Mouse (Mus musculus): Measurements from ENCODE around the gene Arhgef2.

DNA sequence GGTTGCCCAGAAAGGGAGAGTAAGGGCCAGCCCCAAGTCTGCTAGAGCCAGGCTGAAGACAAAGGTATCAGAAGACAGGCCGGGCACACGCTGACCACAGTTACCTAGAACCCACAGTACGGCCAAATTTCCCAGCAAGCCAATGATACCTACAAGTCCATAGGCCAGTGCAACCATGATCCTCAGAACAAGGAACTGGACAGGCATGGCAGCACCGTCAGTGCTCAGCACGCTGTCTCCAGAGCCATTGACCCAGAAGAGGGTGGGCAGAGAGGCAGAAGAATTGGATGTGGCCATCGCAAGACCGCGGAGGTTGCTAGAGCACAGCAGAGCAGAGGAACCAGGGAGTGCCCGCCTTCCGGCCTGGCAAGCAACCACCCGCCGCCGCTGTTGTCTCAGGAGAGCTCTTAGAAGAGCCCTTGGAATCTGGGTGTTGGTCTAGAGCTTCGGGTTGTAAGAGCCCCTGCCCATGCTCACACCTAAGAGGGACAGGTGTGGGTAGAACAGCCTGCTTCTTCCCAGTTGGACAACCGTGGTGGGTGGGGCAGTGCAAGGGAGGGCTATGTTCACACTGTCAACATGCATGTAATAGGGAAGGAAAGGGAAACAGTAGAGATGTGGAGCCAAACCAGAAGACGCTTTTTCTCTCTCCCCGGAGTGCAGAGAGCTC lies 47.2 kb downstream of the Arhgef2 start, which contains the start of gene Rxfp4:
- no peak for TF ChIP-seq CTCF (IDR thresholded peaks at IDR 0.05; ENCODE audit: control insufficient read depth, insufficient read depth, low read length)
- TF ChIP-seq POLR2A (IDR thresholded peaks at IDR 0.05; ENCODE audit: borderline replicate concordance, control insufficient read depth, low read depth, low read length) = no peak

Measured in bone marrow, adult 2 months (tissue).